Mouse (Mus musculus): ENCODE results near the gene Rfc2.

The Rfc2 gene

GRCm38 (mm10) chr5:134609916-134610643, 28.9 kb downstream of the Rfc2 start:
- no peak for DNase-seq (ENCODE audit: extremely low spot score, low spot score)

DNA sequence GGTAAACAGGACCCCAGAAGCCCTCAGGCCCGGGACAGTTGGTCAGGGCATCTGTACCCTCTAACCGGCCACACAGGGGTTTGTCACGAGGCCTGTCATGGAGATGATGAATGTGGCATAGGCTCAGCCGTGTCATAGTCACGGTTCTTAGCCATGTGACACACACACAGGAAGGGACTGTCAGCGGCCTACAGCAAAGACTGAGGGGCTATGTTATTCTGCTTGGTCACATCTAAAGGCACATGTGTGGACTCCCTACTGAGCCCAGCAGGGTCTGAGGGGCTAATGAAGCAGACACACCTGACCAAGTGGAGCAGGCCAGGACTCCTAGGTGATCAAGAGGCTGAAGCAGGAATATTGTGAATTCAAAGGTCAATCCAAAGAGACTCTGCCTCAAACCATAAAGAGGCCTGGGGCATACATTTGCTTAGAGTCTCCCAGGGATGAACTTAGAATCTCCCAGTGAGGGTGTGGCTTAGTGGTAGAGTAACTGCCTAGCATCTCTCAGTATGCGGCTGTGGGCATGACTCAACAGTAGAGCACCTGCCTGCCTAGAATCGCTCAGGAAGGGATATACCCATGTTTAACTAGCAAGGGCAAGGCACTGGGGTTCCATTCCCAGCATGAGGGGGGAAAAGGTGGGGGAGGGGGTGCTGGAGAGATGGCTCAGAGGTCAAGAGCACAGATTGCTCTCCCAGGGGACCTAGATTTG, 30.8 kb downstream of the Rfc2 start:
- no peak for DNase-seq (ENCODE audit: extremely low spot score, low spot score)

GRCm38 (mm10) chr5:134613727-134614126, 32.6 kb downstream of the Rfc2 start:
- no peak for DNase-seq (ENCODE audit: extremely low spot score, low spot score)

DNA sequence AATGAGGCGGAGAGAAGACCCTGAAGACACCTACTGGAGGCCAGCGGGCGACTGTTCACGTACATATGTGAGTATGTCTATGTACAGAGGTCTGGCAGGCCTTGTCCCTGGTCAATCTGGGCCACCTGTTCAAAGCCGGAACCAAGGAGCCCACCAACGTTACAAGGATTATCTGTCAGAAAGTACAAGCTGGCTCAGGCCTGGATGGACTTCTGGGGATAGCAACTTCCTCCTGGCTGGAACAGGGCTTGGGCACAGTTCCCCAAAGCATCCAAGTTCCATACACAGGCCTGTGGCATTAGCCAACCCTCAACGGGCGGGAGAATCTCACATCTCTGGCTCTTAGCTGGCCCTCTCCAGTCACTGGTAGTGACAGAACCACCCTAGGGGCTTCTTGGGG, 33.1 kb downstream of the Rfc2 start:
- no peak for DNase-seq (ENCODE audit: extremely low spot score, low spot score)

GRCm38 (mm10) chr5:134614802-134615201, 33.6 kb downstream of the Rfc2 start, which contains the start of gene Lat2:
TSS of gene Lat2 (minus strand) at chr5:134615025.
- DNase-seq (ENCODE audit: extremely low spot score, low spot score): no peak

DNA sequence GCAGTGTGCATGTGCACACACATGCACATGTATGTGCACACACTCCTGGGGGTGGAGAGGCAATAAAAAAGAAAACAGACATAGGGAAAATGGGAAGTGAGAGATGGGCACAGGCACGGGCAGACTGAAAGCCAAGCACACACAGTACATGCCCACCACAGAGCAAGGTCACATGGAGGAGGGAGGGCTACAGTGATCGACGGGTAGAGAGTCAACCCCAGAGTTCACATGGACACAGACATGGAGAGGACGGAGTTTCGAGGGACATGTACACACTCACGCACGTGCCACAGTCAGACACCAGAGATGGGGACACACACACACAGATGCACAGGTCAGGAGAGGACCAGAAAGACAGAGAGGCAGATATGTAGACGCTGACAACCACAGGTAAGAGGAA, 34.2 kb downstream of the Rfc2 start:
- DNase-seq (ENCODE audit: extremely low spot score, low spot score): no peak

DNA sequence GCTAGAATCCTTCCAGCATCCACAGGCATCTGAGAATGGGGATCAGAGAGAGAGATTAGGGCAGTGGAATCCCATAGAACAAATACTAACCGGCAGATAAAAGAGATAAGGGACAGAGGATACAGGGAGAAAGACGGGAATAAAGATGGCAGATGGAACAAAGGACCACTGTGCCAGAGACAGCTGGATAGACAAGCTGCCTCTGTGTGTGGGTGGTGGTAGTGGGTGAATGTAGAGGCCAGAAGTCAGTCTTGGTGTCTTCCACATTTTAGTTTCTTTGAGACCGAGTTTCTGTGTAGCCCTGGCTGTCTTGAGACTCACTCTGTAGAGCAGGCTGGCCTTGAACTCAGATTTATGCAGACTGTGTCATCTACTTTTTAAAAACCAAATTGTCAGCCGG, 34.6 kb downstream of the Rfc2 start:
- no peak for DNase-seq (ENCODE audit: extremely low spot score, low spot score)

DNA sequence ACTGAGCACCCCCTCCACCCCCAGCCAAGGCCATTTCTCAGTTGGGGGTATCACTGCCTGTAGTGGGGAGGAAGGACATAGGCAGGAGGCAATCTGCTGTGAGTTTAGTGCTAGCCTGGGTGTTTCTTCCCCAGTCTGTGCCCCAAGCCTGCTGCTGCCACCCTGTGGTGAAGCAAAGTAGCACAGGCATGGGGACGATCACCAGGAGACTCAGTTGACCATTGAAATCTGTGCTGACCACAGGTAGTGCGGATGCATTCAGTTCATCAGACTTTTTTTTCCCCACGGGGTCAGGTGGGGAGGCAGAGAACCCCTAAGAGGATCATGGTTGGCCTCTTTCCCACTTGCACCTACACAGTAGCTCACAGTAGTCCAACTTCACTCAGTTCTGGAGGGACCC, 35.9 kb downstream of the Rfc2 start:
- DNase-seq (ENCODE audit: extremely low spot score, low spot score): peak; percentile 52

DNA sequence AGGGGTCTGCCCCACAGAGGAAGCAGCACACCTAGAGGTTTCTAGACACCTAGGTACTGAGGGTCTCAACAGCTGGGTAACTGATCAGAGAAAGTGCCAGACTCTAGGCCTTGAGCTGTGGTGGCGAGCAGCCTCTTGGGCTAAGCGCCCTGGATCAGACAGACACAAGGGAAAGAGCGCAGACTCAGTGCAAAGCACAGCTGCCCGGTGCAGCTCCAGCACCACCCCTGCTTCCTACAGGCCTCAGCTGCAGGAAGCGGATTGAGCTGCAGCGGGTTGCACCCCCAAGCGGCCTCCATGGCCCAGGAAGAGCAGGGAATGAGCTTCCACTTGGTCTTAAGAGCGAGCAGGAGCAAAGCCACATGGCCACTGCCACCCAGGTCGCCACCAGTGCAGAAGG, 39.3 kb downstream of the Rfc2 start:
- no peak for DNase-seq (ENCODE audit: extremely low spot score, low spot score)

- DNase-seq (ENCODE audit: extremely low spot score, low spot score): no peak
These were observed 40.0 kb downstream of the Rfc2 start for GRCm38 (mm10) chr5:134621099-134621640.

- no peak for DNase-seq (ENCODE audit: extremely low spot score, low spot score)
These were observed 40.9 kb downstream of the Rfc2 start for GRCm38 (mm10) chr5:134622069-134622468.

DNA sequence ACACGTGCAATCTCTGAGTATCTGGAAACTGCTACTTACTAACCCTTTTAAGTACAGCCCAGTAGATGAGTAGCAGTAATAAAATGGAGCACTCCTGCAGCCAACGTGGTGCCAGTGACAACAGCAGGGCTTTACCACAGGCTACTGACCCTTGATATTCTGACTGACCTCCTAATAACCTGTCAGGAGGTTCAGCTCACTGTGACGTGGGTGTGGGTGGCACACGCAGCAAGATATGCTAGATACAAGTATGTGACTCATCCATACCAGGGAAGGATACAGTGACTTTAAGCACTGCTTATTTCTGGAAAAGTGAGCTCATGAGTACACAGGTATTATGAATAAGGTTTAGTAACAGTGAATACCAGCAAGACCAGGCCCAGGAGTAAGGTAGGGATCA, 48.3 kb downstream of the Rfc2 start:
- no peak for DNase-seq (ENCODE audit: extremely low spot score, low spot score)

GRCm38 (mm10) chr5:134630835-134631234, 49.7 kb downstream of the Rfc2 start:
- DNase-seq (ENCODE audit: extremely low spot score, low spot score): no peak

- no peak for DNase-seq (ENCODE audit: extremely low spot score, low spot score)
These were observed 51.7 kb downstream of the Rfc2 start for GRCm38 (mm10) chr5:134632841-134633240.

GRCm38 (mm10) chr5:134637820-134638367, 56.7 kb downstream of the Rfc2 start:
- DNase-seq (ENCODE audit: extremely low spot score, low spot score): no peak

- DNase-seq (ENCODE audit: extremely low spot score, low spot score): no peak
These were observed 57.5 kb downstream of the Rfc2 start for GRCm38 (mm10) chr5:134638461-134639268.

DNA sequence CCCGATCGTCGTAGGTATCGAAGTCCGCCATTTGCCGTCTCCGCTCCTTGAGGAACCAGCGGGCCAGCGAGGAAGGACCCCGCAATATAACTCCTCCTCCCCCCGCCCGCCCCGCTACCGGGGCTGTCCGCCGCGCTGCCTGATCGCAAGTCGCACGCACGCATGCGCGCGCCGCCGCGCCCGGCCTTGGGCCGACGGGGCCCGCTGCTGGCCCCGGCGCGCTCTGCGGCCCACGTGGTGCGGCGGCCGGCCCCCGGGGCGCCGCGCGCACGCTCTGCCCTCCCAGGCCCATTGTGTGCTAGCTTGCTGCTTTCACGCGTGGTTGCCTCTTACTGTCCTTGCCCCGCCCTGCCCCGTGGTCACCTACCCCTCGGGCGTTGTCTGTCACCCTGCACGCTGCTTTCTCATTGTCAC, 58.1 kb downstream of the Rfc2 start, which contains the start of gene Eif4h:
Eif4h (minus strand) TSS at position 222 of the 414 bp plus-strand sequence.
- DNase-seq (ENCODE audit: extremely low spot score, low spot score): peak; percentile 97

DNA sequence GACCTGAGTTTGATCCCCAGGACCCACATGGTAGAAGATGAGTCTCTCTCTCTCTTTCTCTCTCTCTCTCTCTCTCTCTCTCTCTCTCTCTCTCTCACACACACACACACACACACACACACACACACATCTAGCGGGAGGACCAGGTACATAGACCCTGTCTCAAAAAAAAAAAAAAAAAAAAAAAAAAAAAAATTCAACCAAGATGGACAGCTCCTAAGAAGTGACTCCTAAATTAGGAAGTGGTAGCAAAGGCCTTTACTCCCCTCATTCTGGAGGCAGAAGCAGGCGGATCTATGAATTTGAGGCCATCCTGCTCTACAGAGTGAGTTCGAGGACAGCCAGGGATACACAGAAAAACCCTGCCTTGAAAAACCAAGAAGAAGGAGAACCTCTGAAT, 59.2 kb downstream of the Rfc2 start:
- no peak for DNase-seq (ENCODE audit: extremely low spot score, low spot score)

DNA sequence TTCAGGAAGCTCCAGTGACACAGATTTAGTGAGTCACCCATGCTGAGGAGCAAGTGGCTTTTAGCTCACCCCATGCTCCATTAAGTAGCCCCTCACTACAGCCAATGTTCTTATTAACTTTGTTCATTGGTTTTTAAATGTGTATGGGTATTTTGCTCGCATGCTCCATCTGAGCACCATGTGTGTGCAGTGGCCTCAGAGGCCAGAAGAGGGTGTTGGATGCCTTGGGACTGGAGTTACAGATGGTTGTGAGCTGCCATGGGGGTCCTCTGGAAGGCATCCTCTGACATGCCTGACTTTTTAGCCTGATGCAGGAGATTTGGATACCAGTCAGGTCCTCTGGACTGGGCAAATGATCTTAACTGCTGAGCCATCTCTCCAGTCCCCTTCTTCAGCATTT, 63.0 kb downstream of the Rfc2 start:
- DNase-seq (ENCODE audit: extremely low spot score, low spot score): no peak

- DNase-seq (ENCODE audit: extremely low spot score, low spot score): no peak
These were observed 63.5 kb downstream of the Rfc2 start for GRCm38 (mm10) chr5:134644643-134645118.

- no peak for DNase-seq (ENCODE audit: extremely low spot score, low spot score)
These were observed 65.3 kb downstream of the Rfc2 start for GRCm38 (mm10) chr5:134646461-134646860.
